Mouse (Mus musculus): ENCODE measurements around the gene Sult1e1. TPM values are rescaled to one million over a fixed set of nuclear protein-coding genes. Genes with fewer than 3 reads are reported as not detected.

Gene Sult1e1
- polyA plus RNA-seq, 1 experiment from 2014 or later = not detected

Small RNAs within 50 kb of the gene (microRNA-seq; reads per million reads assigned to microRNA genes)
- not detected for gene Mir3969

Other genes starting within 250 kb of the Sult1e1 start
- not detected in 2 replicates for gene Ugt2b38, start 167.4 kb downstream of the Sult1e1 start, polyA plus RNA-seq (2014; fragmentation: Nextera tagmentation; extraction: Ambion mirVana)
- gene Ugt2a2, start 109.3 kb downstream of the Sult1e1 start, polyA plus RNA-seq (2014; fragmentation: Nextera tagmentation; extraction: Ambion mirVana) = not detected in 2 replicates
- gene Gm43638, start 104.8 kb downstream of the Sult1e1 start, polyA plus RNA-seq (2014; fragmentation: Nextera tagmentation; extraction: Ambion mirVana) = not detected in 2 replicates
- not detected in 2 replicates for gene Ugt2a1, start 100.7 kb downstream of the Sult1e1 start, polyA plus RNA-seq (2014; fragmentation: Nextera tagmentation; extraction: Ambion mirVana)
- gene Sult1b1, start 53.4 kb downstream of the Sult1e1 start, polyA plus RNA-seq (2014; fragmentation: Nextera tagmentation; extraction: Ambion mirVana) = not detected in 2 replicates
- not detected in 2 replicates for gene Sult1d1, start 22.6 kb downstream of the Sult1e1 start, polyA plus RNA-seq (2014; fragmentation: Nextera tagmentation; extraction: Ambion mirVana)
- gene Csn1s1, start 74.6 kb upstream of the Sult1e1 start, polyA plus RNA-seq (2014; fragmentation: Nextera tagmentation; extraction: Ambion mirVana) = not detected in 2 replicates
- gene Csn2, start 108.0 kb upstream of the Sult1e1 start, polyA plus RNA-seq (2014; fragmentation: Nextera tagmentation; extraction: Ambion mirVana) = not detected in 2 replicates
- not detected in 2 replicates for gene Csn1s2a, start 183.0 kb upstream of the Sult1e1 start, polyA plus RNA-seq (2014; fragmentation: Nextera tagmentation; extraction: Ambion mirVana)
- gene Csn1s2b, start 216.5 kb upstream of the Sult1e1 start, polyA plus RNA-seq (2014; fragmentation: Nextera tagmentation; extraction: Ambion mirVana) = 0.25 TPM in 1 of 2 replicates, not detected in the other
- not detected in 2 replicates for gene Prr27, start 234.1 kb upstream of the Sult1e1 start, polyA plus RNA-seq (2014; fragmentation: Nextera tagmentation; extraction: Ambion mirVana)